Mouse (Mus musculus): Measurements from ENCODE around the gene Trp53i11.

- TF ChIP-seq MAZ (IDR thresholded peaks at IDR 0.05; ENCODE audit: low read depth, low read length), result no peak
- TF ChIP-seq POLR2A (IDR thresholded peaks at IDR 0.05; ENCODE audit: control insufficient read depth in 1 of 2, insufficient read depth in 1 of 2, low read depth in 1 of 2, low read length in 2 of 2, poor library complexity in 1 of 2), result no peak
- TF ChIP-seq CTCF (IDR thresholded peaks at IDR 0.05 in 2 of 3, conservative IDR thresholded peaks at IDR 0.05 in 1 of 3; ENCODE audit: control insufficient read depth in 1 of 3, insufficient read depth in 1 of 3, low read depth in 2 of 3, low read length in 3 of 3, poor library complexity in 1 of 3, severe bottlenecking in 1 of 3), result no peak
- no peak for TF ChIP-seq POLR2AphosphoS5 (IDR thresholded peaks at IDR 0.05; ENCODE audit: borderline replicate concordance, low read depth, low read length)
- no peak for TF ChIP-seq ZMIZ1 (IDR thresholded peaks at IDR 0.05; ENCODE audit: low read depth, low read length)
- peak; percentile 63 to 79 for TF ChIP-seq EP300 (IDR thresholded peaks at IDR 0.05; ENCODE audit: low read depth in 1 of 2, low read length in 2 of 2)
Measured at GRCm38 (mm10) chr2:93152191-93152601, 35.2 kb upstream of the Trp53i11 start.
